8 mouse cellular contexts compared by ENCODE assay signal in genomic region chr5:64092748-64093292, GRCm38 (mm10). TPM values are rescaled to one million over a fixed set of nuclear protein-coding genes. Genes with fewer than 3 reads are reported as not detected.
A peak's percentile ranks its signal among the peaks of the same experiment; 100 is the strongest.
DNase-seq lines count a peak whose midpoint lies in the region; ATAC-seq and TF ChIP-seq lines count a peak whose summit lies in the region.

Gene Pgm2, plus strand, starts transcription at chr5:64092950.

- H3K4me2 ChIP-seq in lung, embryonic 15.5 days = peak within 1 kb of the TSS; percentile 81

- no peaks in the 10 kb centered on the region for H3K27me3 ChIP-seq in lung, embryonic 15.5 days

- peak; percentile 56; the same call in 1 of the 2 replicates for TF ChIP-seq POLR2A in olfactory bulb, adult 2 months (IDR thresholded peaks at IDR 0.05; ENCODE audit: insufficient read depth, low read depth, low read length)

- ATAC-seq in hematopoietic stem cell, adult 5-6 weeks (replicated peaks in 1 of 2; ENCODE audit: insufficient read depth in 1 of 2, low FRiP score in 2 of 2, low TSS enrichment in 1 of 2, low read depth in 1 of 2, poor library complexity in 2 of 2, severe bottlenecking in 2 of 2) = peak; percentile 95 to 97
- peak; percentile 96 for ATAC-seq in lung, embryonic 15.5 days (ENCODE audit: borderline replicate concordance, extremely low read depth, low FRiP score, low TSS enrichment)

- H3K4me1 ChIP-seq in lung, embryonic 15.5 days = peaks cover 18% of the 10 kb centered on the region
- H3K4me1 ChIP-seq in olfactory bulb, adult 2 months (ENCODE audit: control insufficient read depth, insufficient read depth, low read length) = peaks cover 6% of the 10 kb centered on the region; the same call in 1 of the 2 replicates

- peak within 1 kb of the TSS; percentile 76 for H3K27ac ChIP-seq in lung, embryonic 15.5 days
- H3K27ac ChIP-seq in olfactory bulb, adult 2 months (ENCODE audit: insufficient read depth, low read depth, low read length) = no peak within 1 kb of the TSS

- peak within 1 kb of the TSS; percentile 75 for H3K4me3 ChIP-seq in lung, embryonic 15.5 days
- H3K4me3 ChIP-seq in olfactory bulb, adult 2 months (ENCODE audit: insufficient read depth, low read depth, low read length) = peak within 1 kb of the TSS; percentile 77

- under 1% methylated on average over 43 of the region's 43 CpGs for WGBS in lung, embryonic 15.5 days
- WGBS in olfactory bulb, adult 2 months = under 1% methylated on average over 43 of the region's 43 CpGs

- TF ChIP-seq CTCF in olfactory bulb, adult 2 months (IDR thresholded peaks at IDR 0.05; ENCODE audit: insufficient read depth, low read depth, low read length) = no peak

- H3K36me3 ChIP-seq in lung, embryonic 15.5 days = no peaks in the 10 kb centered on the region

- H3K9ac ChIP-seq in lung, embryonic 15.5 days = peak within 1 kb of the TSS; percentile 64

- no peaks in the 10 kb centered on the region for H3K9me3 ChIP-seq in lung, embryonic 15.5 days

- DNase-seq in MN1 (ENCODE audit: low spot score) = peak; percentile 75
- DNase-seq in cerebellum, adult 8-10 months = peak; percentile 74
- peak; percentile 69 for DNase-seq in forelimb bud, embryonic 11.5 days (ENCODE audit: low read depth, low spot score)
- DNase-seq in layer of hippocampus, adult 9-10 months (ENCODE audit: low spot score) = peak; percentile 31
- DNase-seq in thymus, adult 18-20 months = peak; percentile 68 to 72

RNA-seq across cellular contexts. Expression of gene Pgm2, which starts in this region (rescaled TPM):
- total RNA-seq in hematopoietic stem cell, adult 5-6 weeks (2017) = 33.4 and 35.9 TPM in 2 replicates
- 41.1 and 41.9 TPM in 2 replicates for polyA plus RNA-seq in lung, embryonic 15.5 days (2015; fragmentation: Nextera tagmentation; extraction: Ambion mirVana)
- polyA plus RNA-seq in olfactory bulb, adult 2 months (2012; ENCODE audit: insufficient read depth, insufficient read length, low replicate concordance, missing spikeins) = not detected in 2 replicates
